Comparison of ENCODE assay signal across 8 mouse cellular contexts in the genomic region with DNA sequence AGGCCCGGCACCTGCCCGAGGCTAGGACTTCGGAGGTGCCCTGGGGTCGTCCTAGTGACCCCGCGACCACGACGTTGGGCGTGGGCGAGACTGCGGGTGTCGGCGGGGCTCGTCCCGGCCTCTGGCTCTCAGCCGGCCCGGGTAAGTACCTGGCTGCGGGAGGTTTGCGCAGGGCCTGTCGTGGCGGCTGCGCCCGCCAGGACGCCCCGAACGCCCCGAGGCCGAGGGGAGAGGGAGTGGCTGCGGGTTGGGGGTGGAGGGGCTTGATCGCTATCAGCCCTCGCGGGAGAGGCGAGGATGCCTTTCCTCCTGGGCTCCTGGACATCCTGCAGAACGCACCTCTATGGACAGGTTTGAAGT. TPM values are rescaled to one million over a fixed set of nuclear protein-coding genes. Genes with fewer than 3 reads are reported as not detected.
DNase-seq lines count a peak whose midpoint lies in the region; ATAC-seq and TF ChIP-seq lines count a peak whose summit lies in the region.

No protein-coding gene starts in this region.

- no peaks in the 10 kb centered on the region for H3K9me3 ChIP-seq in kidney, embryonic 16.5 days (ENCODE audit: low read length)
- no peaks in the 10 kb centered on the region for H3K9me3 ChIP-seq in embryonic facial prominence, embryonic 12.5 days
- H3K9me3 ChIP-seq in hindbrain, postnatal 0 days (ENCODE audit: low read length), result no peaks in the 10 kb centered on the region
- no peaks in the 10 kb centered on the region for H3K9me3 ChIP-seq in stomach, embryonic 15.5 days

- H3K4me2 ChIP-seq in kidney, embryonic 16.5 days (replicated peaks; ENCODE audit: low read depth, low read length), result peak overlapping the region; percentile 63
- peak overlapping the region; percentile 48 for H3K4me2 ChIP-seq in embryonic facial prominence, embryonic 12.5 days (replicated peaks)
- peak overlapping the region; percentile 57 for H3K4me2 ChIP-seq in hindbrain, postnatal 0 days (ENCODE audit: low read depth, low read length)
- peak overlapping the region; percentile 51 for H3K4me2 ChIP-seq in stomach, embryonic 15.5 days

- H3K9ac ChIP-seq in kidney, embryonic 16.5 days (replicated peaks; ENCODE audit: low read length), result peak overlapping the region; percentile 80
- peak overlapping the region; percentile 63 for H3K9ac ChIP-seq in embryonic facial prominence, embryonic 12.5 days
- H3K9ac ChIP-seq in hindbrain, postnatal 0 days (replicated peaks; ENCODE audit: low read length), result peak overlapping the region; percentile 76
- H3K9ac ChIP-seq in stomach, embryonic 15.5 days, result peak overlapping the region; percentile 54

- peak overlapping the region; percentile 67 for H3K4me3 ChIP-seq in kidney, embryonic 16.5 days (ENCODE audit: low read length)
- H3K4me3 ChIP-seq in embryonic facial prominence, embryonic 12.5 days, result peak overlapping the region; percentile 57
- H3K4me3 ChIP-seq in hindbrain, postnatal 0 days (ENCODE audit: low read length), result peak overlapping the region; percentile 68
- H3K4me3 ChIP-seq in stomach, embryonic 15.5 days (replicated peaks), result peak overlapping the region; percentile 65

- H3K4me1 ChIP-seq in kidney, embryonic 16.5 days (ENCODE audit: insufficient read depth, low read length), result 0 out of 2 replicates have a peak, but pooled peaks cover 3% of the 10 kb centered on the region
- H3K4me1 ChIP-seq in embryonic facial prominence, embryonic 12.5 days, result no peaks in the 10 kb centered on the region
- no peaks in the 10 kb centered on the region for H3K4me1 ChIP-seq in hindbrain, postnatal 0 days (ENCODE audit: insufficient read depth, low read length)
- H3K4me1 ChIP-seq in stomach, embryonic 15.5 days, result no peaks in the 10 kb centered on the region

- 13% methylated on average over 25 of the region's 34 CpGs for WGBS in kidney, embryonic 16.5 days
- 36% methylated on average over 25 of the region's 34 CpGs for WGBS in embryonic facial prominence, embryonic 12.5 days
- WGBS in hindbrain, postnatal 0 days, result 19% methylated on average over 27 of the region's 34 CpGs
- 21% methylated on average over 13 of the region's 34 CpGs for WGBS in stomach, embryonic 15.5 days

- 0 out of 2 replicates have a peak overlapping the region, but pooled peaks have one; percentile 53 for H3K27ac ChIP-seq in kidney, embryonic 16.5 days (ENCODE audit: low read length)
- H3K27ac ChIP-seq in embryonic facial prominence, embryonic 12.5 days, result 0 out of 2 replicates have a peak overlapping the region, but pooled peaks have one; percentile 41
- H3K27ac ChIP-seq in hindbrain, postnatal 0 days, result peak overlapping the region; percentile 80
- H3K27ac ChIP-seq in stomach, embryonic 15.5 days, result peak overlapping the region; percentile 54; the same call in 1 of the 2 replicates

- no peak for DNase-seq in kidney, postnatal 10 days
- DNase-seq in ES-CJ7 (ENCODE audit: low read depth, low spot score), result peak; percentile 26
- DNase-seq in hindbrain, postnatal 0 days (ENCODE audit: low spot score), result peak; percentile 5
- no peak for DNase-seq in ovary, postnatal 36 days (ENCODE audit: low spot score)

- TF ChIP-seq CTCF in hindbrain, postnatal 0 days (IDR thresholded peaks at IDR 0.05; ENCODE audit: low read depth), result no peak

- H3K36me3 ChIP-seq in kidney, embryonic 16.5 days (ENCODE audit: insufficient read depth, low read length), result no peaks in the 10 kb centered on the region
- no peaks in the 10 kb centered on the region for H3K36me3 ChIP-seq in embryonic facial prominence, embryonic 12.5 days
- no peaks in the 10 kb centered on the region for H3K36me3 ChIP-seq in hindbrain, postnatal 0 days (ENCODE audit: insufficient read depth, low read length)
- no peaks in the 10 kb centered on the region for H3K36me3 ChIP-seq in stomach, embryonic 15.5 days

- ATAC-seq in kidney, embryonic 16.5 days (ENCODE audit: low FRiP score, low TSS enrichment), result peak; percentile 75
- ATAC-seq in embryonic facial prominence, embryonic 12.5 days (ENCODE audit: insufficient number of reproducible peaks, insufficient read depth, low FRiP score, low TSS enrichment), result peak; percentile 64; the same call in 1 of the 2 replicates
- ATAC-seq in hindbrain, postnatal 0 days, result peak; percentile 60
- ATAC-seq in megakaryocyte, adult 5-6 weeks (ENCODE audit: poor library complexity, severe bottlenecking), result peak; percentile 39
- peak; percentile 63 for ATAC-seq in stomach, embryonic 15.5 days (ENCODE audit: insufficient read depth, low FRiP score, low read depth)

- H3K27me3 ChIP-seq in kidney, embryonic 16.5 days (ENCODE audit: insufficient read depth, low read length), result peaks cover 1% of the 10 kb centered on the region; the same call in 1 of the 2 replicates
- no peaks in the 10 kb centered on the region for H3K27me3 ChIP-seq in embryonic facial prominence, embryonic 12.5 days
- no peaks in the 10 kb centered on the region for H3K27me3 ChIP-seq in hindbrain, postnatal 0 days (ENCODE audit: insufficient read depth, low read length)
- no peaks in the 10 kb centered on the region for H3K27me3 ChIP-seq in stomach, embryonic 15.5 days (replicated peaks)

RNA-seq across cellular contexts. Expression of gene Tab3, which starts 0.3 kb away (rescaled TPM):
- polyA plus RNA-seq in kidney, embryonic 16.5 days (2015; fragmentation: Nextera tagmentation; extraction: Ambion mirVana), result 4.0 and 4.4 TPM in 2 replicates
- polyA plus RNA-seq in embryonic facial prominence, embryonic 12.5 days (2016; fragmentation: Nextera tagmentation; extraction: Ambion mirVana), result 4.2 and 4.4 TPM in 2 replicates
- total RNA-seq in hindbrain, postnatal 0 days (2014; rRNA removed), result 12.5 and 65.1 TPM in 2 replicates
- 4.7 and 6.8 TPM in 2 replicates for polyA plus RNA-seq in hindbrain, postnatal 0 days (2015; fragmentation: Nextera tagmentation; extraction: Ambion mirVana)
- total RNA-seq in megakaryocyte, adult 5-6 weeks (2015), result 12.4 and 14.7 TPM in 2 replicates
- 6.5 and 7.3 TPM in 2 replicates for total RNA-seq in megakaryocyte, adult 5-6 weeks (2017)
- 4.9 and 5.3 TPM in 2 replicates for polyA plus RNA-seq in stomach, embryonic 15.5 days (2015; fragmentation: Nextera tagmentation; extraction: Ambion mirVana)

Comparison
In these comparisons a context has a peak if more than half of its experiments do, and no peak if none do; other contexts are left out.
1. DNase-seq: peak in ES-CJ7 (single experiment) and hindbrain, postnatal 0 days (single experiment); none in kidney, postnatal 10 days (single experiment) and ovary, postnatal 36 days (single experiment).
2. Peak in every context shown above with its lines, with median percentiles within 50 percentile points of each other: ATAC-seq, H3K27ac ChIP-seq, H3K4me2 ChIP-seq, H3K4me3 ChIP-seq and H3K9ac ChIP-seq.